Mouse (Mus musculus): ENCODE measurements around the gene Baz2a. TPM values are rescaled to one million over a fixed set of nuclear protein-coding genes. Genes with fewer than 3 reads are reported as not detected.
A peak's percentile ranks its signal among the peaks of the same experiment; 100 is the strongest.
"Not testable (repeated sequence)": the region's sequence is repeated elsewhere in the genome, so short reads cannot be mapped to it uniquely, and the experiment has no call there.

Gene Baz2a
- polyA plus RNA-seq, 1 experiment from 2014 or later = 17.2 TPM

DNA sequence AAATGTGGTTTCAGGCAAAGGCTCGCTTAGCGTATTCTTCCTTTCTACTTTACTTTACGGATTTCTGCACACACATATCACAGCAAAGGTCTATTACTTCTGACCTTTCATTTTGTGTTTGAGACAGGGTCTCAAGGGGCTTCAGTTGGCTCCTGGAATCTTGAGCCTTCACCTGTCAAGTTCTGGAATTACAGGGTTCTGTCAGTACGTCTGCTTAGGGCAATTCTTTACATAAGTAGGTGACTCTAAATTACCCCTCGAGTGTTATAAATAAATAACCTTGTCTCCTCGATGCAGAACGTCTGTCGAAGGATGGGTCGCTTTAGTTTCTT, 8.9 kb upstream of the Baz2a start:
- Histone ChIP-seq H3K9me3 (ENCODE audit: control insufficient read depth, low read length) (no peaks in the 10 kb centered on the region), H3K36me3 (ENCODE audit: control insufficient read depth, insufficient read depth, low read length) (peaks cover 44% of the 10 kb centered on the region), H3K4me1 (ENCODE audit: control insufficient read depth in 2 of 2, insufficient read depth in 2 of 2, low read length in 2 of 2) (peaks cover 7 to 26% of the 10 kb centered on the region in 2 experiments), H3K4me3 (ENCODE audit: control insufficient read depth in 1 of 2, insufficient read depth in 1 of 2, low read depth in 1 of 2, low read length in 2 of 2) (peak overlapping the region; percentile 59 to 70), H3K4me2 (ENCODE audit: low read length) (peak overlapping the region; percentile 69), H3K9ac (ENCODE audit: low read length) (peak overlapping the region; percentile 88), H3K27me3 (ENCODE audit: control insufficient read depth, insufficient read depth, low read length) (no peaks in the 10 kb centered on the region), H3K27ac (replicated peaks in 1 of 2; ENCODE audit: control insufficient read depth in 1 of 2, insufficient read depth in 1 of 2, low read depth in 2 of 2, low read length in 2 of 2) (peak overlapping the region; percentile 90 to 96)
- WGBS = 5% methylated on average over 9 of the region's 9 CpGs
- ATAC-seq (ENCODE audit: insufficient number of reproducible peaks, insufficient read depth, low FRiP score, low read depth) = no peak

DNA sequence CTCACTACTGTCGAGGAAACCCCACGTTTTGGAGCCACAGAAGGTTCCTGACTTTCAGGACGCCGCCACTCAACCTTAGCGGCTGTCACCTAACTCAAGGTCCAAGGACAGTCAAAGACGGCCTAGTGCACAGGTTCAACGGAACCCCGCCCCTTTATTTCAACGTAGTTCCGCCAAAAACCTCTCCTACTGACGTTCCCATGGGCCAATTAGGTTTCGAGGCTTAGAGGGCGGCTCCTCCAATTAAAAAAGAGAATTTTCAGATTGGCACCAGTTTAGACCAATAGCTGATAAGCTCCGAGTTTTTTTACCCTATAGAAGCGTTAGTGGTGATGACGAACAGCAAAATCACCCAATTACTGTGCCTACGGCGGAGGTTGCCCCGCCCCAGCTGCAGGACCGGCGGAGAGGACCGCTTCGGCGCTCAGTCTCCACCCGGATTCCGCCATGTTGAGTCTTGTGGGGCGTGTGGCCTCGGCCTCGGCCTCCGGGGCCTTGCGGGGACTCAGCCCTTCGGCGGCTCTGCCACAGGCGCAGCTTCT, 8.4 kb upstream of the Baz2a start, which contains the start of gene Atp5b:
TSS of gene Atp5b (plus strand) at position 394 of the 542 bp plus-strand sequence.
- under 1% methylated on average over 34 of the region's 34 CpGs for WGBS

GRCm38 (mm10) chr10:128083688-128084087, 7.7 kb upstream of the Baz2a start:
- H3K4me3 ChIP-seq (ENCODE audit: control insufficient read depth in 1 of 2, insufficient read depth in 1 of 2, low read depth in 1 of 2, low read length in 2 of 2) = peak overlapping the region; percentile 88 to 89
- H3K27ac ChIP-seq (replicated peaks in 1 of 2; ENCODE audit: control insufficient read depth in 1 of 2, insufficient read depth in 1 of 2, low read depth in 2 of 2, low read length in 2 of 2) = peak overlapping the region; percentile 90 to 93
- WGBS = 0% methylated on average over 22 of the region's 22 CpGs
- no peak for ATAC-seq (ENCODE audit: insufficient number of reproducible peaks, insufficient read depth, low FRiP score, low read depth)
- peak overlapping the region; percentile 99 for H3K9ac ChIP-seq (ENCODE audit: low read length)
- peaks cover 7 to 26% of the 10 kb centered on the region in 2 experiments for H3K4me1 ChIP-seq (ENCODE audit: control insufficient read depth in 2 of 2, insufficient read depth in 2 of 2, low read length in 2 of 2)
- peak overlapping the region; percentile 87 for H3K4me2 ChIP-seq (ENCODE audit: low read length)
- H3K36me3 ChIP-seq (ENCODE audit: control insufficient read depth, insufficient read depth, low read length) = peaks cover 49% of the 10 kb centered on the region
- no peaks in the 10 kb centered on the region for H3K9me3 ChIP-seq (ENCODE audit: control insufficient read depth, low read length)
- no peaks in the 10 kb centered on the region for H3K27me3 ChIP-seq (ENCODE audit: control insufficient read depth, insufficient read depth, low read length)

More for the DNA sequence above, 8.4 kb upstream of the Baz2a start, which contains the start of gene Atp5b:
- Histone ChIP-seq H3K9ac (ENCODE audit: low read length) (peak within 1 kb of the TSS; percentile 99), H3K4me2 (ENCODE audit: low read length) (peak within 1 kb of the TSS; percentile 87), H3K27me3 (ENCODE audit: control insufficient read depth, insufficient read depth, low read length) (no peaks in the 10 kb centered on the region), H3K4me3 (ENCODE audit: control insufficient read depth in 1 of 2, insufficient read depth in 1 of 2, low read depth in 1 of 2, low read length in 2 of 2) (peak within 1 kb of the TSS; percentile 88 to 89), H3K4me1 (ENCODE audit: control insufficient read depth in 2 of 2, insufficient read depth in 2 of 2, low read length in 2 of 2) (peaks cover 7 to 26% of the 10 kb centered on the region in 2 experiments), H3K36me3 (ENCODE audit: control insufficient read depth, insufficient read depth, low read length) (peaks cover 45% of the 10 kb centered on the region), H3K9me3 (ENCODE audit: control insufficient read depth, low read length) (no peaks in the 10 kb centered on the region), H3K27ac (replicated peaks in 1 of 2; ENCODE audit: control insufficient read depth in 1 of 2, insufficient read depth in 1 of 2, low read depth in 2 of 2, low read length in 2 of 2) (peak within 1 kb of the TSS; percentile 93 to 96)
- peak; percentile 97 for ATAC-seq (ENCODE audit: insufficient number of reproducible peaks, insufficient read depth, low FRiP score, low read depth)

GRCm38 (mm10) chr10:128084160-128084559, 7.2 kb upstream of the Baz2a start:
- peaks cover 53% of the 10 kb centered on the region for H3K36me3 ChIP-seq (ENCODE audit: control insufficient read depth, insufficient read depth, low read length)
- H3K9ac ChIP-seq (ENCODE audit: low read length) = peak overlapping the region; percentile 99
- H3K27ac ChIP-seq (replicated peaks in 1 of 2; ENCODE audit: control insufficient read depth in 1 of 2, insufficient read depth in 1 of 2, low read depth in 2 of 2, low read length in 2 of 2) = peak overlapping the region; percentile 90 to 93
- H3K9me3 ChIP-seq (ENCODE audit: control insufficient read depth, low read length) = no peaks in the 10 kb centered on the region
- H3K27me3 ChIP-seq (ENCODE audit: control insufficient read depth, insufficient read depth, low read length) = no peaks in the 10 kb centered on the region
- H3K4me3 ChIP-seq (ENCODE audit: control insufficient read depth in 1 of 2, insufficient read depth in 1 of 2, low read depth in 1 of 2, low read length in 2 of 2) = peak overlapping the region; percentile 88 to 89
- peaks cover 7 to 26% of the 10 kb centered on the region in 2 experiments for H3K4me1 ChIP-seq (ENCODE audit: control insufficient read depth in 2 of 2, insufficient read depth in 2 of 2, low read length in 2 of 2)
- WGBS = 0% methylated on average over 3 of the region's 3 CpGs
- ATAC-seq (ENCODE audit: insufficient number of reproducible peaks, insufficient read depth, low FRiP score, low read depth) = no peak
- H3K4me2 ChIP-seq (ENCODE audit: low read length) = peak overlapping the region; percentile 87

GRCm38 (mm10) chr10:128086391-128086790, 5.0 kb upstream of the Baz2a start:
- Histone ChIP-seq H3K9me3 (ENCODE audit: control insufficient read depth, low read length) (no peaks in the 10 kb centered on the region), H3K27me3 (ENCODE audit: control insufficient read depth, insufficient read depth, low read length) (no peaks in the 10 kb centered on the region), H3K4me3 (ENCODE audit: control insufficient read depth in 1 of 2, insufficient read depth in 1 of 2, low read depth in 1 of 2, low read length in 2 of 2) (no peak overlapping the region), H3K36me3 (ENCODE audit: control insufficient read depth, insufficient read depth, low read length) (peaks cover 69% of the 10 kb centered on the region), H3K4me2 (ENCODE audit: low read length) (peak overlapping the region; percentile 87), H3K9ac (ENCODE audit: low read length) (no peak overlapping the region), H3K27ac (replicated peaks in 1 of 2; ENCODE audit: control insufficient read depth in 1 of 2, insufficient read depth in 1 of 2, low read depth in 2 of 2, low read length in 2 of 2) (no peak overlapping the region), H3K4me1 (ENCODE audit: control insufficient read depth in 2 of 2, insufficient read depth in 2 of 2, low read length in 2 of 2) (peaks cover 7 to 40% of the 10 kb centered on the region in 2 experiments)
- no peak for ATAC-seq (ENCODE audit: insufficient number of reproducible peaks, insufficient read depth, low FRiP score, low read depth)
- WGBS = 73% methylated on average over 6 of the region's 6 CpGs

DNA sequence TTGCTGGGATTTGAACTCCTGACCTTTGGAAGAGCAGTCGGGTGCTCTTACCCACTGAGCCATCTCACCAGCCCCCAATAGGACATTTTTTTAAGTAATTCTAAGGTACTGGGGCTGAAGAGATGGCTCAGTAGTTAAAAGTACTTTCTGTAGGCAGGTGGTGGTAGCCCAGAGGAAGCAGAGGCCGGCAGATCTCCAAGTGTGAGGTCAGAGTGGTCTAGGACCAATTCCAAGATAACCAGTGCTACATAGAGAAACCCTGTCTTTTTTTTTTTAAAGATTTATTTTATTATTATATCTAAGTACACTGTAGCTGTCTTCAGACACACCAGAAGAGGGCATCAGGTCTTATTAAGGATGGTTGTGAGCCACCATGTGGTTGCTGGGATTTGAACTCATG, 4.2 kb upstream of the Baz2a start:
- Histone ChIP-seq H3K36me3 (ENCODE audit: control insufficient read depth, insufficient read depth, low read length) (peaks cover 69% of the 10 kb centered on the region), H3K4me1 (ENCODE audit: control insufficient read depth in 2 of 2, insufficient read depth in 2 of 2, low read length in 2 of 2) (peaks cover 12 to 40% of the 10 kb centered on the region in 2 experiments)
- H3K27ac ChIP-seq (replicated peaks in 1 of 2; ENCODE audit: control insufficient read depth in 1 of 2, insufficient read depth in 1 of 2, low read depth in 2 of 2, low read length in 2 of 2); H3K27me3 ChIP-seq (ENCODE audit: control insufficient read depth, insufficient read depth, low read length); H3K4me2 ChIP-seq (ENCODE audit: low read length); ATAC-seq (ENCODE audit: insufficient number of reproducible peaks, insufficient read depth, low FRiP score, low read depth); H3K4me3 ChIP-seq (ENCODE audit: control insufficient read depth in 1 of 2, insufficient read depth in 1 of 2, low read depth in 1 of 2, low read length in 2 of 2); H3K9me3 ChIP-seq (ENCODE audit: control insufficient read depth, low read length); H3K9ac ChIP-seq (ENCODE audit: low read length): not testable (repeated sequence)
- WGBS = 55% methylated on average over 2 of the region's 2 CpGs

- ATAC-seq (ENCODE audit: insufficient number of reproducible peaks, insufficient read depth, low FRiP score, low read depth) = no peak
- Histone ChIP-seq H3K4me2 (ENCODE audit: low read length) (no peak overlapping the region), H3K9ac (ENCODE audit: low read length) (no peak overlapping the region), H3K27me3 (ENCODE audit: control insufficient read depth, insufficient read depth, low read length) (no peaks in the 10 kb centered on the region), H3K27ac (replicated peaks in 1 of 2; ENCODE audit: control insufficient read depth in 1 of 2, insufficient read depth in 1 of 2, low read depth in 2 of 2, low read length in 2 of 2) (no peak overlapping the region), H3K36me3 (ENCODE audit: control insufficient read depth, insufficient read depth, low read length) (peaks cover 69% of the 10 kb centered on the region), H3K4me3 (ENCODE audit: control insufficient read depth in 1 of 2, insufficient read depth in 1 of 2, low read depth in 1 of 2, low read length in 2 of 2) (no peak overlapping the region), H3K4me1 (ENCODE audit: control insufficient read depth in 2 of 2, insufficient read depth in 2 of 2, low read length in 2 of 2) (peaks cover 12 to 40% of the 10 kb centered on the region in 2 experiments), H3K9me3 (ENCODE audit: control insufficient read depth, low read length) (no peaks in the 10 kb centered on the region)
- WGBS = 84% methylated on average over 5 of the region's 5 CpGs
These were observed 3.2 kb upstream of the Baz2a start for GRCm38 (mm10) chr10:128088181-128088580.

GRCm38 (mm10) chr10:128089842-128090241, 1.5 kb upstream of the Baz2a start:
- H3K4me3 ChIP-seq (ENCODE audit: control insufficient read depth in 1 of 2, insufficient read depth in 1 of 2, low read depth in 1 of 2, low read length in 2 of 2) = no peak overlapping the region
- H3K9ac ChIP-seq (ENCODE audit: low read length) = no peak overlapping the region
- H3K36me3 ChIP-seq (ENCODE audit: control insufficient read depth, insufficient read depth, low read length) = peaks cover 59% of the 10 kb centered on the region
- peaks cover 21 to 56% of the 10 kb centered on the region in 2 experiments for H3K4me1 ChIP-seq (ENCODE audit: control insufficient read depth in 2 of 2, insufficient read depth in 2 of 2, low read length in 2 of 2)
- H3K27me3 ChIP-seq (ENCODE audit: control insufficient read depth, insufficient read depth, low read length) = no peaks in the 10 kb centered on the region
- no peak overlapping the region for H3K27ac ChIP-seq (replicated peaks in 1 of 2; ENCODE audit: control insufficient read depth in 1 of 2, insufficient read depth in 1 of 2, low read depth in 2 of 2, low read length in 2 of 2)
- 14% methylated on average over 5 of the region's 5 CpGs for WGBS
- H3K9me3 ChIP-seq (ENCODE audit: control insufficient read depth, low read length) = no peaks in the 10 kb centered on the region
- no peak overlapping the region for H3K4me2 ChIP-seq (ENCODE audit: low read length)
- no peak for ATAC-seq (ENCODE audit: insufficient number of reproducible peaks, insufficient read depth, low FRiP score, low read depth)
